Mouse (Mus musculus): ENCODE data around the gene Scarf1.

- TF ChIP-seq CTCF (IDR thresholded peaks at IDR 0.05; ENCODE audit: control insufficient read depth, insufficient read depth, low read length) (no peak), POLR2A (IDR thresholded peaks at IDR 0.05; ENCODE audit: borderline replicate concordance, control insufficient read depth, low read depth, low read length) (no peak)
Measured at GRCm38 (mm10) chr11:75574378-75575123, 61.2 kb downstream of the Scarf1 start.
